Mouse (Mus musculus) brain, embryonic 18.5 days (tissue): ENCODE data around the gene Oit1.

Source experiments
- DNase-seq: peaks from one replicate; pipeline ENCODE4 v3.0.0-alpha.2; 2012; ENCODE audit warnings: low read depth, low spot score

The Oit1 gene

DNA sequence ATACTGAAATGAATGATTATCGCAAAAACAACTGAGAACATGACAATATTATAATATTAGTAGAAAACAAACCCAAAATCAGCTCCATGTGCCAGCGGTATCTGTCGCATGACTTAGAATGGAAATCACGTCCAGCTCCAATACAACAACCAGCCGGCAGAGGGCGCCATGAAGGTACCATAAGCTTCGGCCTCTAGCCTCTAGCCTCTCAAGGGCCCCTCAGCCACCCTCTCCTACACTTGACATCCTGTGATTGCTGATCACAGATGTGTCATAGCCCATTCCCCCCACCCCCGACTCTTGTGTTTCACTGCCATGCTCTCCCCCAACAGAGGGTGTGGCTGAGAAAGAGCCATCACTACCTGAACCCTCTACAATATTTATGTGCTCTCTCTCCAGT lies 78.3 kb downstream of the Oit1 start:
- no peak for DNase-seq
